Comparison of ENCODE assay signal across 8 mouse cellular contexts in genomic region chr7:45129776-45130512, GRCm38 (mm10). TPM values are rescaled to one million over a fixed set of nuclear protein-coding genes. Genes with fewer than 3 reads are reported as not detected.
DNase-seq lines count a peak whose midpoint lies in the region; ATAC-seq and TF ChIP-seq lines count a peak whose summit lies in the region.

No protein-coding gene starts in this region.

- TF ChIP-seq POLR2A in kidney, adult 2 months (IDR thresholded peaks at IDR 0.05; ENCODE audit: low read depth, low read length): no peak
- TF ChIP-seq POLR2A in cortical plate, adult 2 months (IDR thresholded peaks at IDR 0.05; ENCODE audit: extremely low read depth, insufficient read depth, low read length): no peak

- WGBS in kidney, embryonic 14.5 days: 46% methylated on average over 15 of the region's 15 CpGs
- 70% methylated on average over 15 of the region's 15 CpGs for whole genome bisulfite sequencing in kidney, adult 2 months
- 51% methylated on average over 15 of the region's 15 CpGs for WGBS in hindbrain, embryonic 14.5 days
- WGBS in midbrain, embryonic 14.5 days: 55% methylated on average over 15 of the region's 15 CpGs

- no peak for TF ChIP-seq CTCF in kidney, adult 2 months (conservative IDR thresholded peaks at IDR 0.05; ENCODE audit: insufficient read depth, insufficient read length, low read depth, low read length)
- no peak for TF ChIP-seq CTCF in cortical plate, adult 2 months (IDR thresholded peaks at IDR 0.05; ENCODE audit: extremely low read depth, insufficient read depth, low read length)

- DNase-seq in kidney, adult 2 months: no peak
- no peak for DNase-seq in hindbrain, embryonic 14.5 days (ENCODE audit: low spot score)
- no peak for DNase-seq in midbrain, embryonic 14.5 days
- DNase-seq in right cerebral cortex, postnatal 36 days (ENCODE audit: low spot score in 2 of 2): no peak
- no peak for DNase-seq in kidney, postnatal 14 days
- DNase-seq in right cerebral cortex, postnatal 4 days: no peak

- H3K27me3 ChIP-seq in kidney, embryonic 14.5 days (ENCODE audit: control insufficient read depth, insufficient read depth, low read length): no peaks in the 10 kb centered on the region
- H3K27me3 ChIP-seq in kidney, adult 2 months (replicated peaks; ENCODE audit: control insufficient read depth, insufficient read depth, low read length): no peaks in the 10 kb centered on the region
- H3K27me3 ChIP-seq in hindbrain, embryonic 14.5 days (ENCODE audit: control insufficient read depth, insufficient read depth, low read length): no peaks in the 10 kb centered on the region
- H3K27me3 ChIP-seq in midbrain, embryonic 14.5 days (ENCODE audit: control insufficient read depth, insufficient read depth, low read length): peaks cover 7% of the 10 kb centered on the region; the same call in 1 of the 2 replicates

- peaks cover 27% of the 10 kb centered on the region for H3K36me3 ChIP-seq in kidney, embryonic 14.5 days (ENCODE audit: control insufficient read depth, insufficient read depth, low read length)
- peaks cover 11% of the 10 kb centered on the region; the same call in 1 of the 2 replicates for H3K36me3 ChIP-seq in kidney, adult 2 months (ENCODE audit: control insufficient read depth, insufficient read depth, low read length)
- H3K36me3 ChIP-seq in hindbrain, embryonic 14.5 days (replicated peaks; ENCODE audit: control insufficient read depth, insufficient read depth): peaks cover 26% of the 10 kb centered on the region
- peaks cover 27% of the 10 kb centered on the region for H3K36me3 ChIP-seq in midbrain, embryonic 14.5 days (ENCODE audit: control insufficient read depth, insufficient read depth, low read length)

- H3K27ac ChIP-seq in kidney, embryonic 14.5 days (ENCODE audit: low read depth, low read length): peak overlapping the region; percentile 93; the same call in 1 of the 2 replicates
- H3K27ac ChIP-seq in kidney, adult 2 months (ENCODE audit: insufficient read depth, low read depth, low read length): no peak overlapping the region
- no peak overlapping the region for H3K27ac ChIP-seq in cortical plate, adult 2 months (ENCODE audit: insufficient read depth, low read length)
- H3K27ac ChIP-seq in hindbrain, embryonic 14.5 days: peak overlapping the region; percentile 95
- H3K27ac ChIP-seq in midbrain, embryonic 14.5 days (replicated peaks; ENCODE audit: low read depth, low read length): peak overlapping the region; percentile 94; the same call in 1 of the 2 replicates

- ATAC-seq in kidney, embryonic 14.5 days (ENCODE audit: low FRiP score, low TSS enrichment): no peak
- ATAC-seq in hindbrain, embryonic 14.5 days (ENCODE audit: low FRiP score): no peak
- no peak for ATAC-seq in midbrain, embryonic 14.5 days (ENCODE audit: low FRiP score, low TSS enrichment)

- H3K9me3 ChIP-seq in kidney, embryonic 14.5 days (ENCODE audit: control insufficient read depth, low read length): no peaks in the 10 kb centered on the region
- no peaks in the 10 kb centered on the region for H3K9me3 ChIP-seq in hindbrain, embryonic 14.5 days (ENCODE audit: control insufficient read depth, low read length)
- H3K9me3 ChIP-seq in midbrain, embryonic 14.5 days (ENCODE audit: control insufficient read depth, low read length): no peaks in the 10 kb centered on the region

- peak overlapping the region; percentile 64 for H3K4me2 ChIP-seq in kidney, embryonic 14.5 days (replicated peaks; ENCODE audit: low read depth, low read length)
- peak overlapping the region; percentile 64 for H3K4me2 ChIP-seq in hindbrain, embryonic 14.5 days (replicated peaks)
- H3K4me2 ChIP-seq in midbrain, embryonic 14.5 days (ENCODE audit: low read length): peak overlapping the region; percentile 69

- peak overlapping the region; percentile 100; the same call in 1 of the 2 replicates for H3K9ac ChIP-seq in kidney, embryonic 14.5 days (ENCODE audit: low read depth, low read length)
- H3K9ac ChIP-seq in hindbrain, embryonic 14.5 days: peak overlapping the region; percentile 62
- peak overlapping the region; percentile 62; the same call in 1 of the 2 replicates for H3K9ac ChIP-seq in midbrain, embryonic 14.5 days (replicated peaks; ENCODE audit: low read length)

- peaks cover 25% of the 10 kb centered on the region for H3K4me1 ChIP-seq in kidney, embryonic 14.5 days (ENCODE audit: control insufficient read depth, insufficient read depth, low read length)
- H3K4me1 ChIP-seq in kidney, adult 2 months (ENCODE audit: control insufficient read depth, insufficient read depth, low read length): peaks cover 11% of the 10 kb centered on the region; the same call in 1 of the 2 replicates
- no peaks in the 10 kb centered on the region for H3K4me1 ChIP-seq in cortical plate, adult 2 months (ENCODE audit: control insufficient read depth, insufficient read depth, low read length)
- peaks cover 22% of the 10 kb centered on the region for H3K4me1 ChIP-seq in hindbrain, embryonic 14.5 days (replicated peaks; ENCODE audit: control insufficient read depth, insufficient read depth, low read length)
- peaks cover 13% of the 10 kb centered on the region for H3K4me1 ChIP-seq in midbrain, embryonic 14.5 days (ENCODE audit: control insufficient read depth, insufficient read depth, low read length)

- H3K4me3 ChIP-seq in kidney, embryonic 14.5 days (ENCODE audit: low read length): peak overlapping the region; percentile 99
- no peak overlapping the region for H3K4me3 ChIP-seq in kidney, adult 2 months (ENCODE audit: insufficient read depth, low read depth, low read length)
- peak overlapping the region; percentile 78; the same call in 1 of the 2 replicates for H3K4me3 ChIP-seq in cortical plate, adult 2 months (ENCODE audit: insufficient read depth, low read length)
- peak overlapping the region; percentile 81 for H3K4me3 ChIP-seq in hindbrain, embryonic 14.5 days (replicated peaks; ENCODE audit: low read length)
- H3K4me3 ChIP-seq in midbrain, embryonic 14.5 days (replicated peaks; ENCODE audit: low read depth, low read length): peak overlapping the region; percentile 46

RNA-seq across cellular contexts. Expression of gene Rpl13a, which starts 1.4 kb away (rescaled TPM):
- 1,416 and 1,603 TPM in 2 replicates for polyA plus RNA-seq in kidney, embryonic 14.5 days (2014; fragmentation: Nextera tagmentation; extraction: Ambion mirVana)
- polyA plus RNA-seq in kidney, adult 2 months (2012; rRNA removed): 1,329 and 1,360 TPM in 2 replicates
- polyA plus RNA-seq in cortical plate, adult 2 months (2012; rRNA removed): 1,470 and 1,570 TPM in 2 replicates
- 725 and 835 TPM in 2 replicates for polyA plus RNA-seq in hindbrain, embryonic 14.5 days (2014; fragmentation: Nextera tagmentation; extraction: Ambion mirVana)
- 746 and 846 TPM in 2 replicates for polyA plus RNA-seq in midbrain, embryonic 14.5 days (2014; fragmentation: Nextera tagmentation; extraction: Ambion mirVana)

RNA-seq across cellular contexts. Expression of gene Rps11, which starts 5.7 kb away (rescaled TPM):
- polyA plus RNA-seq in kidney, embryonic 14.5 days (2014; fragmentation: Nextera tagmentation; extraction: Ambion mirVana): 1,882 and 1,923 TPM in 2 replicates
- polyA plus RNA-seq in kidney, adult 2 months (2012; rRNA removed): 176 and 310 TPM in 2 replicates
- polyA plus RNA-seq in cortical plate, adult 2 months (2012; rRNA removed): 361 and 402 TPM in 2 replicates
- 767 and 952 TPM in 2 replicates for polyA plus RNA-seq in hindbrain, embryonic 14.5 days (2014; fragmentation: Nextera tagmentation; extraction: Ambion mirVana)
- 915 and 960 TPM in 2 replicates for polyA plus RNA-seq in midbrain, embryonic 14.5 days (2014; fragmentation: Nextera tagmentation; extraction: Ambion mirVana)

RNA-seq across cellular contexts. Expression of gene Gm45713, which starts 6.1 kb away (rescaled TPM):
- polyA plus RNA-seq in kidney, embryonic 14.5 days (2014; fragmentation: Nextera tagmentation; extraction: Ambion mirVana): 0.19 and 0.47 TPM in 2 replicates
- 5.6 TPM in 2 replicates for polyA plus RNA-seq in kidney, adult 2 months (2012; rRNA removed)
- polyA plus RNA-seq in cortical plate, adult 2 months (2012; rRNA removed): 0.08 and 0.32 TPM in 2 replicates
- 0.22 TPM in 1 of 2 replicates, not detected in the other for polyA plus RNA-seq in hindbrain, embryonic 14.5 days (2014; fragmentation: Nextera tagmentation; extraction: Ambion mirVana)
- polyA plus RNA-seq in midbrain, embryonic 14.5 days (2014; fragmentation: Nextera tagmentation; extraction: Ambion mirVana): 0.53 TPM in 1 of 2 replicates, not detected in the other

RNA-seq across cellular contexts. Expression of gene Flt3l, which starts 6.3 kb away (rescaled TPM):
- polyA plus RNA-seq in kidney, embryonic 14.5 days (2014; fragmentation: Nextera tagmentation; extraction: Ambion mirVana): 1.0 and 1.3 TPM in 2 replicates
- polyA plus RNA-seq in kidney, adult 2 months (2012; rRNA removed): 36.8 and 37.7 TPM in 2 replicates
- 18.4 and 20.8 TPM in 2 replicates for polyA plus RNA-seq in cortical plate, adult 2 months (2012; rRNA removed)
- polyA plus RNA-seq in hindbrain, embryonic 14.5 days (2014; fragmentation: Nextera tagmentation; extraction: Ambion mirVana): 1.7 and 1.8 TPM in 2 replicates
- polyA plus RNA-seq in midbrain, embryonic 14.5 days (2014; fragmentation: Nextera tagmentation; extraction: Ambion mirVana): 0.50 and 1.4 TPM in 2 replicates

RNA-seq across cellular contexts. Expression of gene Pih1d1, which starts 24.2 kb away (rescaled TPM):
- 101 and 110 TPM in 2 replicates for polyA plus RNA-seq in kidney, embryonic 14.5 days (2014; fragmentation: Nextera tagmentation; extraction: Ambion mirVana)
- 80.3 and 84.9 TPM in 2 replicates for polyA plus RNA-seq in kidney, adult 2 months (2012; rRNA removed)
- 59.4 and 60.2 TPM in 2 replicates for polyA plus RNA-seq in cortical plate, adult 2 months (2012; rRNA removed)
- polyA plus RNA-seq in hindbrain, embryonic 14.5 days (2014; fragmentation: Nextera tagmentation; extraction: Ambion mirVana): 91.0 and 93.5 TPM in 2 replicates
- polyA plus RNA-seq in midbrain, embryonic 14.5 days (2014; fragmentation: Nextera tagmentation; extraction: Ambion mirVana): 92.8 and 96.2 TPM in 2 replicates

Comparison
In these comparisons a context has a peak if more than half of its experiments do, and no peak if none do; other contexts are left out.
1. H3K27ac ChIP-seq: peak in kidney, embryonic 14.5 days (single experiment), hindbrain, embryonic 14.5 days (single experiment) and midbrain, embryonic 14.5 days (single experiment); none in kidney, adult 2 months (single experiment) and cortical plate, adult 2 months (single experiment).
2. Peak in every context shown above with its lines, with median percentiles within 50 percentile points of each other: H3K4me2 ChIP-seq and H3K9ac ChIP-seq.